Mouse (Mus musculus): ENCODE data around the gene Cdan1. TPM values are rescaled to one million over a fixed set of nuclear protein-coding genes. Genes with fewer than 3 reads are reported as not detected.

The Cdan1 gene
- total RNA-seq, 4 experiments from 2014 or later: 11.3 to 14.5 (median 11.8) TPM

Other genes starting within 250 kb of the Cdan1 start
- gene Haus2, start 240.7 kb downstream of the Cdan1 start, total RNA-seq (2022): 10 to 100 TPM in 3 of 4 experiments, 1 to 10 TPM in 1; 10.0 to 12.1 (median 11.4) TPM
- 10 to 100 TPM; 14.3 to 21.5 (median 17.8) TPM for gene Lrrc57, start 240.6 kb downstream of the Cdan1 start, total RNA-seq (2022)
- 1 to 10 TPM; 6.1 to 8.5 (median 6.5) TPM for gene Stard9, start 221.0 kb downstream of the Cdan1 start, total RNA-seq (2022)
- gene Ttbk2, start 476 bp upstream of the Cdan1 start, total RNA-seq (2022): 10 to 100 TPM in 2 of 4 experiments, 1 to 10 TPM in 2; 8.8 to 13.1 (median 11.4) TPM
- gene Ubr1, start 120.6 kb upstream of the Cdan1 start, total RNA-seq (2022): 10 to 100 TPM; 21.2 to 25.4 (median 24.0) TPM
- gene Tmem62, start 126.9 kb upstream of the Cdan1 start, total RNA-seq (2022): 1 to 10 TPM; 3.7 to 4.7 (median 4.0) TPM
- 10 to 100 TPM; 27.6 to 30.7 (median 29.5) TPM for gene Ccndbp1, start 158.3 kb upstream of the Cdan1 start, total RNA-seq (2022)
- under 1 TPM in 1 of 4 experiments, not detected in 3; 0.63 TPM for gene Epb42, start 186.9 kb upstream of the Cdan1 start, total RNA-seq (2022)
- gene Tgm5, start 235.7 kb upstream of the Cdan1 start, total RNA-seq (2022): not detected